Mouse (Mus musculus): Measurements from ENCODE around the gene 6430571L13Rik.

DNA sequence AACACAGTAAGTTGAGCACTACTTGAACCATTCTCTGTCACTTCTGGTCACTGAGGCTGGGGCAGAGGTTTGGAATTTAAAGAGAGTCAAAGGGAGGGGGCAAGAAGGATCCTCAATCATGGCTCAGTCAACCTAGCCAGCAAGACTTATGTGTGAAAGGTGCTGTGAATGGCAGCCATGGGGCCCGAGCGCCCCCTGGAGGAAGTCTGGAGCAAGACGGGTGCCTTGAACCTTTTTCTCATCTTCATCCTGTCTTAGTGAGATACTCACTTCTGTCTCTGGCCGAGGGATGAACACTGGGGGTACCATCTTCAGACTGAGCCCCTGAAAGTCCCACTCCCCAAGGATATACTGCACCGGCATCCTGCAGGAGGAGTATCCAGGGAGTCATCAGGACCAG lies 4.5 kb upstream of the 6430571L13Rik start:
- peak; percentile 80; the same call in 1 of the 2 replicates for TF ChIP-seq CTCF (IDR thresholded peaks at IDR 0.05; ENCODE audit: borderline replicate concordance, control insufficient read depth, extremely low read depth, insufficient read depth, low read length, poor library complexity)
- TF ChIP-seq POLR2A (IDR thresholded peaks at IDR 0.05; ENCODE audit: control insufficient read depth, extremely low read depth, insufficient read depth, low read length, poor library complexity): no peak
